Comparison of ENCODE assay signal across 7 mouse cellular contexts in genomic region chr7:127375271-127376245, GRCm38 (mm10). TPM values are rescaled to one million over a fixed set of nuclear protein-coding genes. Genes with fewer than 3 reads are reported as not detected.
DNase-seq lines count a peak whose midpoint lies in the region; ATAC-seq lines count a peak whose summit lies in the region.
"Not testable (repeated sequence)": the region's sequence is repeated elsewhere in the genome, so short reads cannot be mapped to it uniquely, and the experiment has no call there.

Gene Zfp747 (minus strand): TSS chr7:127376050.

- peak within 1 kb of the TSS; percentile 64 for H3K4me3 ChIP-seq in intestine, embryonic 16.5 days (ENCODE audit: low read length)
- peak within 1 kb of the TSS; percentile 64 for H3K4me3 ChIP-seq in midbrain, embryonic 11.5 days (ENCODE audit: low read depth, low read length)

- peak; percentile 92 for ATAC-seq in intestine, embryonic 16.5 days
- peak; percentile 95 for ATAC-seq in midbrain, embryonic 11.5 days (ENCODE audit: low FRiP score)

- H3K9ac ChIP-seq in intestine, embryonic 16.5 days (ENCODE audit: low read depth, low read length): peak within 1 kb of the TSS; percentile 78
- H3K9ac ChIP-seq in midbrain, embryonic 11.5 days (ENCODE audit: low read length): peak within 1 kb of the TSS; percentile 77

- 2% methylated on average over 49 of the region's 49 CpGs for WGBS in intestine, embryonic 16.5 days
- WGBS in midbrain, embryonic 11.5 days: 3% methylated on average over 47 of the region's 49 CpGs

- H3K9me3 ChIP-seq in intestine, embryonic 16.5 days (ENCODE audit: control insufficient read depth, low read length); midbrain, embryonic 11.5 days (ENCODE audit: control insufficient read depth, low read length): not testable (repeated sequence)

- intact Hi-C loops in gastrocnemius, postnatal 36 days (cut with DNase I); left cerebral cortex, postnatal 36 days (cut with DNase I): not testable (repeated sequence)

- not testable (repeated sequence) for H3K36me3 ChIP-seq in intestine, embryonic 16.5 days (ENCODE audit: control insufficient read depth, insufficient read depth, low read length); midbrain, embryonic 11.5 days (ENCODE audit: control insufficient read depth, insufficient read depth, low read length)

- not testable (repeated sequence) for H3K4me1 ChIP-seq in intestine, embryonic 16.5 days (ENCODE audit: control insufficient read depth, insufficient read depth, low read length); midbrain, embryonic 11.5 days (ENCODE audit: control insufficient read depth, insufficient read depth, low read length)

- peak within 1 kb of the TSS; percentile 83 for H3K27ac ChIP-seq in intestine, embryonic 16.5 days (ENCODE audit: low read length)
- H3K27ac ChIP-seq in midbrain, embryonic 11.5 days (ENCODE audit: low read depth, low read length): not testable (repeated sequence)

- peak; percentile 94 for DNase-seq in adrenal gland, adult 2 months
- peak; percentile 82 for DNase-seq in embryo, embryonic 11.5 days (ENCODE audit: low read depth, low spot score)
- peak; percentile 83 to 89 for DNase-seq in gastrocnemius, postnatal 36 days
- DNase-seq in left cerebral cortex, postnatal 36 days (ENCODE audit: low spot score in 2 of 2): peak; percentile 88 to 92
- DNase-seq in midbrain, embryonic 11.5 days (ENCODE audit: low spot score, missing footprints): peak; percentile 97
- DNase-seq in skeletal muscle tissue, adult 2 months (ENCODE audit: low read depth, low spot score): peak; percentile 93

- H3K27me3 ChIP-seq in intestine, embryonic 16.5 days (replicated peaks; ENCODE audit: control insufficient read depth, insufficient read depth, low read length); midbrain, embryonic 11.5 days (ENCODE audit: control insufficient read depth, insufficient read depth, low read length): not testable (repeated sequence)

- peak within 1 kb of the TSS; percentile 65 for H3K4me2 ChIP-seq in intestine, embryonic 16.5 days (ENCODE audit: low read depth, low read length)
- peak within 1 kb of the TSS; percentile 75 for H3K4me2 ChIP-seq in midbrain, embryonic 11.5 days

RNA-seq across cellular contexts. Expression of gene Zfp747, which starts in this region (rescaled TPM):
- 10 to 100 TPM in 1 of 2 experiments, 1 to 10 TPM in 1; 8.0 to 11.2 TPM for total RNA-seq in adrenal gland, adult 2 months (2021)
- 4.4 and 6.7 TPM in 2 replicates for polyA plus RNA-seq in adrenal gland, adult 2 months (2012; rRNA removed)
- total RNA-seq in gastrocnemius, postnatal 36 days (2021): 1 to 10 TPM; 1.6 to 3.2 TPM
- 11.7 and 13.6 TPM in 2 replicates for polyA plus RNA-seq in intestine, embryonic 16.5 days (2015; fragmentation: Nextera tagmentation; extraction: Ambion mirVana)
- 1 to 10 TPM; 5.7 to 7.2 TPM for total RNA-seq in left cerebral cortex, postnatal 36 days (2021)
- polyA plus RNA-seq in midbrain, embryonic 11.5 days (2014; fragmentation: Nextera tagmentation; extraction: Ambion mirVana): 6.4 and 6.5 TPM in 2 replicates
